Mouse (Mus musculus) embryonic fibroblast, embryonic 13.5 days (primary cell): Measurements from ENCODE around the gene Cacna1e.

ENCODE experiments used
- CTCF ChIP-seq: IDR thresholded peaks from 2 replicates; pipeline ENCODE4 v1.5.1; 2011; ENCODE audit warnings: mild to moderate bottlenecking, control low read depth, low read length, moderate library complexity, borderline replicate concordance; ENCODE audit not compliant: insufficient read depth
- POLR2A ChIP-seq: IDR thresholded peaks from 2 replicates; pipeline ENCODE4 v1.6.1; 2011; ENCODE audit warnings: low read depth, mild to moderate bottlenecking, control low read depth, low read length, moderate library complexity

DNA sequence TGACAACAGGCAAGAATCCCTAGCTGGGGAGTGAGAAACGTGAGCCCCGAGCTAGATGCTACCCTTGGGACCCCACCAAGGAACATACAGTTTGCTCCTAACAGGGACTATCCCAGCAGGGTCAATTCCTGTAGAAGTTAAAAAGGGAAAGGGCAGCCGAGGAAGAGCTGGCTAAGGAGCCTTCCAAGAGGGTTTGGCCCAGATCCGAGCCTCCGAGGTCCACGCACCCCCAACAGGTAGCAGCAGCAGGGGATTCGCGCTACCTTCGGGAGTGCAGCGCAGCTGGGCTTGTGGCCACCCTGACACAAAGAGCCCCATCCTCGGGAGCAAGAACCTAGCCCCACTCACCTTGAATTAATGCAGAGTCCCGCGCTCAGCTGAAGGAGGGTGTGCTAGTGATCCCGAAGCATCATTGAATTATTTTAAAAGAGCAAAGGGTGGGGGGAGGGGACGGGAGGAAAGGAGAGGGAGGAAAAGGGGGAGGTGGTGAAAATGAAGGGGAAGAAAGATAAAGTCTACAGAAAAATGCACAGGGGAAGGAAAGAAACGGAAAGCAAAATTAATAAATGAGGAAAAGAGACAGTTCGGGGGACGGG is 607 bp downstream of the Cacna1e start:
- no peak for TF ChIP-seq CTCF
- no peak for TF ChIP-seq POLR2A
